Mouse (Mus musculus) embryonic facial prominence, embryonic 12.5 days (tissue): ENCODE results near the gene Plcb2. TPM values are rescaled to one million over a fixed set of nuclear protein-coding genes. Genes with fewer than 3 reads are reported as not detected.

ENCODE experiments used
- ATAC-seq: fragments of 200-750 bp; cut with Nextera tagmentation; 2 replicates; pipeline ENCODE4 v1.8.0; 2017; ENCODE audit not compliant: insufficient number of reproducible peaks, insufficient read depth, low FRiP score, low TSS enrichment
- H3K27ac ChIP-seq: fragments of 300-500 bp; sonication (generic); 2 replicates; pipeline ENCODE4 v1.5.1; 2016; ENCODE audit warnings: mild to moderate bottlenecking
- H3K27me3 ChIP-seq: fragments of 300-500 bp; sonication (generic); 2 replicates; pipeline ENCODE4 v1.6.1; 2016; ENCODE audit warnings: mild to moderate bottlenecking, moderate library complexity
- H3K36me3 ChIP-seq: fragments of 300-500 bp; sonication (generic); 2 replicates; pipeline ENCODE4 v1.6.1; 2016; ENCODE audit warnings: mild to moderate bottlenecking
- H3K4me1 ChIP-seq: fragments of 300-500 bp; sonication (generic); 2 replicates; pipeline ENCODE4 v1.6.1; 2016
- H3K4me2 ChIP-seq: fragments of 300-500 bp; sonication (generic); replicated peaks from 2 replicates; pipeline ENCODE4 v1.6.1; 2016; ENCODE audit warnings: mild to moderate bottlenecking, moderate library complexity
- H3K4me3 ChIP-seq: fragments of 300-500 bp; sonication (generic); 2 replicates; pipeline ENCODE4 v1.5.1; 2016; ENCODE audit warnings: mild to moderate bottlenecking
- H3K9ac ChIP-seq: fragments of 300-500 bp; sonication (generic); 2 replicates; pipeline ENCODE4 v1.6.1; 2016; ENCODE audit warnings: mild to moderate bottlenecking, moderate library complexity
- H3K9me3 ChIP-seq: fragments of 300-500 bp; sonication (generic); 2 replicates; pipeline ENCODE4 v1.6.1; 2016; ENCODE audit warnings: mild to moderate bottlenecking, moderate library complexity
- WGBS: fragments of 180-500 bp; shearing (Covaris S2); methylation state at CpG from one replicate; pipeline ENCODE4 v1.1.7; 2016; 5-methylcytosine and 5-hydroxymethylcytosine counted together
- polyA plus RNA-seq: library from polyadenylated mRNA; unstranded; fragments of >200 nt; fragmentation: Nextera tagmentation; extraction: Ambion mirVana; gene quantifications from 2 replicates; pipeline ENCODE4 v1.2.1, GENCODE M21; 2016

Gene Plcb2
- polyA plus RNA-seq, 1 experiment from 2014 or later = 0.38 TPM

- Histone ChIP-seq H3K36me3 (no peaks in the 10 kb centered on the region), H3K9ac (no peak overlapping the region), H3K4me2 (no peak overlapping the region), H3K4me1 (peaks cover 16% of the 10 kb centered on the region), H3K4me3 (no peak overlapping the region), H3K9me3 (no peaks in the 10 kb centered on the region), H3K27ac (no peak overlapping the region), H3K27me3 (peaks cover 59% of the 10 kb centered on the region)
- ATAC-seq = no peak
- WGBS = 54% methylated on average over 21 of the region's 21 CpGs
Measured at GRCm38 (mm10) chr2:118696451-118697308, 31.6 kb downstream of the Plcb2 start.

GRCm38 (mm10) chr2:118695677-118696232 lies 32.5 kb downstream of the Plcb2 start:
- no peak overlapping the region for H3K9ac ChIP-seq
- no peak for ATAC-seq
- H3K27ac ChIP-seq = no peak overlapping the region
- no peaks in the 10 kb centered on the region for H3K36me3 ChIP-seq
- no peak overlapping the region for H3K4me2 ChIP-seq
- WGBS = 27% methylated on average over 11 of the region's 11 CpGs
- H3K9me3 ChIP-seq = no peaks in the 10 kb centered on the region
- peaks cover 50% of the 10 kb centered on the region for H3K27me3 ChIP-seq
- H3K4me1 ChIP-seq = peaks cover 14% of the 10 kb centered on the region
- H3K4me3 ChIP-seq = no peak overlapping the region

- no peaks in the 10 kb centered on the region for H3K9me3 ChIP-seq
- H3K9ac ChIP-seq = no peak overlapping the region
- H3K27me3 ChIP-seq = peaks cover 34% of the 10 kb centered on the region
- peaks cover 8% of the 10 kb centered on the region for H3K4me1 ChIP-seq
- ATAC-seq = no peak
- no peak overlapping the region for H3K4me2 ChIP-seq
- H3K36me3 ChIP-seq = no peaks in the 10 kb centered on the region
- WGBS = 85% methylated on average over 19 of the region's 19 CpGs
- H3K4me3 ChIP-seq = no peak overlapping the region
- no peak overlapping the region for H3K27ac ChIP-seq
Measured at GRCm38 (mm10) chr2:118693370-118693966, 34.8 kb downstream of the Plcb2 start.

GRCm38 (mm10) chr2:118689875-118690274 lies 38.4 kb downstream of the Plcb2 start:
- H3K9ac ChIP-seq = no peak overlapping the region
- H3K27ac ChIP-seq = no peak overlapping the region
- ATAC-seq = no peak
- 85% methylated on average over 10 of the region's 10 CpGs for WGBS
- H3K9me3 ChIP-seq = no peaks in the 10 kb centered on the region
- no peaks in the 10 kb centered on the region for H3K4me1 ChIP-seq
- no peak overlapping the region for H3K4me2 ChIP-seq
- no peak overlapping the region for H3K4me3 ChIP-seq
- H3K36me3 ChIP-seq = no peaks in the 10 kb centered on the region
- H3K27me3 ChIP-seq = peaks cover 11% of the 10 kb centered on the region

- H3K9me3 ChIP-seq = no peaks in the 10 kb centered on the region
- WGBS = 93% methylated on average over 3 of the region's 3 CpGs
- H3K4me1 ChIP-seq = no peaks in the 10 kb centered on the region
- ATAC-seq = no peak
- H3K4me2 ChIP-seq = no peak overlapping the region
- H3K27me3 ChIP-seq = peaks cover 7% of the 10 kb centered on the region
- H3K36me3 ChIP-seq = no peaks in the 10 kb centered on the region
- H3K27ac ChIP-seq = no peak overlapping the region
- no peak overlapping the region for H3K4me3 ChIP-seq
- H3K9ac ChIP-seq = no peak overlapping the region
Measured at GRCm38 (mm10) chr2:118687791-118688190, 40.4 kb downstream of the Plcb2 start.

- no peak for ATAC-seq
- H3K27me3 ChIP-seq = peaks cover 8% of the 10 kb centered on the region
- no peak overlapping the region for H3K4me3 ChIP-seq
- H3K27ac ChIP-seq = no peak overlapping the region
- no peak overlapping the region for H3K4me2 ChIP-seq
- 80% methylated on average over 8 of the region's 8 CpGs for WGBS
- H3K9me3 ChIP-seq = no peaks in the 10 kb centered on the region
- no peaks in the 10 kb centered on the region for H3K4me1 ChIP-seq
- no peak overlapping the region for H3K9ac ChIP-seq
- no peaks in the 10 kb centered on the region for H3K36me3 ChIP-seq
Measured at GRCm38 (mm10) chr2:118686693-118687092, 41.5 kb downstream of the Plcb2 start.

GRCm38 (mm10) chr2:118685088-118685487 lies 43.1 kb downstream of the Plcb2 start:
- no peak overlapping the region for H3K9ac ChIP-seq
- WGBS = 87% methylated on average over 4 of the region's 4 CpGs
- H3K4me2 ChIP-seq = no peak overlapping the region
- H3K27ac ChIP-seq = no peak overlapping the region
- ATAC-seq = no peak
- no peaks in the 10 kb centered on the region for H3K4me1 ChIP-seq
- no peaks in the 10 kb centered on the region for H3K36me3 ChIP-seq
- H3K27me3 ChIP-seq = peaks cover 8% of the 10 kb centered on the region
- no peak overlapping the region for H3K4me3 ChIP-seq
- H3K9me3 ChIP-seq = no peaks in the 10 kb centered on the region

- Histone ChIP-seq H3K27me3 (peaks cover 25% of the 10 kb centered on the region), H3K4me1 (peaks cover under 1% of the 10 kb centered on the region), H3K4me2 (no peak overlapping the region), H3K9ac (no peak overlapping the region), H3K27ac (no peak overlapping the region), H3K36me3 (no peaks in the 10 kb centered on the region), H3K9me3 (no peaks in the 10 kb centered on the region), H3K4me3 (no peak overlapping the region)
- no peak for ATAC-seq
- WGBS = 59% methylated on average over 8 of the region's 8 CpGs
Measured at GRCm38 (mm10) chr2:118682544-118683260, 45.5 kb downstream of the Plcb2 start.

- H3K4me1 ChIP-seq = peaks cover 12% of the 10 kb centered on the region
- H3K9me3 ChIP-seq = no peaks in the 10 kb centered on the region
- H3K4me2 ChIP-seq = no peak overlapping the region
- ATAC-seq = no peak
- WGBS = 92% methylated on average over 6 of the region's 6 CpGs
- H3K27ac ChIP-seq = no peak overlapping the region
- H3K36me3 ChIP-seq = no peaks in the 10 kb centered on the region
- H3K27me3 ChIP-seq = peaks cover 42% of the 10 kb centered on the region
- no peak overlapping the region for H3K9ac ChIP-seq
- no peak overlapping the region for H3K4me3 ChIP-seq
Measured at GRCm38 (mm10) chr2:118680926-118681325, 47.3 kb downstream of the Plcb2 start.

GRCm38 (mm10) chr2:118679577-118679976 lies 48.7 kb downstream of the Plcb2 start:
- Histone ChIP-seq H3K4me1 (peaks cover 12% of the 10 kb centered on the region), H3K4me2 (no peak overlapping the region), H3K9me3 (no peaks in the 10 kb centered on the region), H3K9ac (no peak overlapping the region), H3K36me3 (no peaks in the 10 kb centered on the region), H3K4me3 (no peak overlapping the region), H3K27me3 (peaks cover 55% of the 10 kb centered on the region), H3K27ac (no peak overlapping the region)
- WGBS = 80% methylated on average over 3 of the region's 3 CpGs
- no peak for ATAC-seq

GRCm38 (mm10) chr2:118677817-118678216 lies 50.4 kb downstream of the Plcb2 start:
- Histone ChIP-seq H3K4me2 (peak overlapping the region; percentile 94), H3K36me3 (no peaks in the 10 kb centered on the region), H3K9ac (peak overlapping the region; percentile 48; the same call in 1 of the 2 replicates), H3K9me3 (no peaks in the 10 kb centered on the region), H3K27ac (no peak overlapping the region), H3K4me3 (peak overlapping the region; percentile 49), H3K4me1 (peaks cover 12% of the 10 kb centered on the region), H3K27me3 (peaks cover 70% of the 10 kb centered on the region)
- 14% methylated on average over 4 of the region's 4 CpGs for WGBS
- no peak for ATAC-seq
